Mouse (Mus musculus): ENCODE measurements around the gene Rbfox3. TPM values are rescaled to one million over a fixed set of nuclear protein-coding genes. Genes with fewer than 3 reads are reported as not detected.

Rbfox3 gene
- polyA plus RNA-seq, 1 experiment from 2014 or later = 32.0 TPM

DNA sequence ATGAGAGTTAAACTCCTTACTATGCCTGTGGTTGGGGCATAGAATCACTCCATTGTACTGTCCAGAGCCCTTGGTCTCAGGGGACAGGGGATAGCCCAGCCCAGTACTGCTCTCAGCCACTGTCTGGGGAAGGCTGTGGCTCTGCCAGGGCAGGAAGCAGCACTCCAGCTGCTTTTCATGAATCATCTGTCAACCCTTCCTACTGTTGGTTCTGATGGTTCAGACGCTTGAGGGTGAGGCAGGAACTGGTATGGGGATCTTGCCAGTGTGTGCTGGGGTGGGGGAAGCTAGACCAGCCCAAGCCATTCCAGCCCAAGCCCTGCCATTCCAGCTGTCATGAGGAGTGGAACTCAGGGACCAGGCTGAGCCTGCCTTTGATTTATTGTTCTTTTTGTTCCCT, 243.5 kb downstream of the Rbfox3 start:
- H3K4me1 ChIP-seq = peaks cover 15% of the 10 kb centered on the region
- H3K9ac ChIP-seq = no peak overlapping the region
- no peak overlapping the region for H3K27ac ChIP-seq
- 41% methylated on average over 1 of the region's 1 CpGs for WGBS
- no peak for ATAC-seq
- H3K27me3 ChIP-seq = no peaks in the 10 kb centered on the region
- no peak overlapping the region for H3K4me2 ChIP-seq
- H3K9me3 ChIP-seq (replicated peaks) = no peaks in the 10 kb centered on the region
- no peaks in the 10 kb centered on the region for H3K36me3 ChIP-seq (ENCODE audit: poor library complexity, severe bottlenecking)
- H3K4me3 ChIP-seq = no peak overlapping the region

DNA sequence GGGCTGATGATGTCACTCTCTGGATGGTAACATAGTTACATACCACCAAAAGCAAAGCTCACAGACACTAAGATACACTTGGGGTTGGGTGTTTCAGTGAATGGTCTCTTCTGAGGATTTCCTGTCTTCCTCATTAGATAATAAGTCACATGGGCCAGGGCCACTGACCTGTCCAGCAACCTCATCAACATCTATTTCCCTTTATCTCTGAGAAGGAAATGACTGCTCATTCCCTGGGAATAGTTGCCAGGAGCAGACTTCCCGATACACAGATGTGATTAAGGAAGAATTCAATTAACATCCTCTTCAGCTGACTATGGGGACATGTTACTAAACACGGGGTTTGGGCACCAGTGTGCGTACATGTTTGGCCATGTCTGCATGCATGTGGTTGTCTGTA, 245.2 kb downstream of the Rbfox3 start:
- Histone ChIP-seq H3K4me2 (no peak overlapping the region), H3K9me3 (replicated peaks) (no peaks in the 10 kb centered on the region), H3K27ac (0 out of 2 replicates have a peak overlapping the region, but pooled peaks have one; percentile 27), H3K9ac (no peak overlapping the region), H3K4me3 (no peak overlapping the region), H3K36me3 (ENCODE audit: poor library complexity, severe bottlenecking) (no peaks in the 10 kb centered on the region), H3K4me1 (peaks cover 24% of the 10 kb centered on the region), H3K27me3 (no peaks in the 10 kb centered on the region)
- ATAC-seq = no peak
- WGBS = 87% methylated on average over 3 of the region's 3 CpGs

DNA sequence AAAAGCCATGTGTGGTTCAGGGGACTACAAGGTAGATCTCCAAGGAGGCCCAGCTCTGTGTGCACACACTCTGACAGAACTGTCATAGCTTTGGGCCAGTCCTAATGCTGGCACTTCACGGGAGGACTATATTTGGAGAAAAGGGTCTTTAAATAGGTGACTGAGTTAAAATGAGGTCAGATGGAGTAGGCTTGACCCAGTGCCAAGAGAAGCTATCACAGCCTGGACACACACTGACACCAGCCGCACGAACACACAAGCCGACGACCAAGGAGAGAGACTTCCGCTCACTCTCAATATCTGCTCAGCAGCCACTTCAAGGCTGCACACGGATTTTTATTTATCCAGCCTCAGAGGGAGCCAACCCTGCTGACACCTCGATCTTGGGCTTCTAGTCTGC, 248.1 kb downstream of the Rbfox3 start:
- H3K27me3 ChIP-seq = 0 out of 2 replicates have a peak, but pooled peaks cover 7% of the 10 kb centered on the region
- no peaks in the 10 kb centered on the region for H3K9me3 ChIP-seq (replicated peaks)
- no peak for ATAC-seq
- peaks cover 18% of the 10 kb centered on the region; the same call in 1 of the 2 replicates for H3K4me1 ChIP-seq
- H3K4me2 ChIP-seq = no peak overlapping the region
- WGBS = 80% methylated on average over 8 of the region's 8 CpGs
- H3K27ac ChIP-seq = no peak overlapping the region
- no peak overlapping the region for H3K9ac ChIP-seq
- H3K36me3 ChIP-seq (ENCODE audit: poor library complexity, severe bottlenecking) = no peaks in the 10 kb centered on the region
- H3K4me3 ChIP-seq = no peak overlapping the region

DNA sequence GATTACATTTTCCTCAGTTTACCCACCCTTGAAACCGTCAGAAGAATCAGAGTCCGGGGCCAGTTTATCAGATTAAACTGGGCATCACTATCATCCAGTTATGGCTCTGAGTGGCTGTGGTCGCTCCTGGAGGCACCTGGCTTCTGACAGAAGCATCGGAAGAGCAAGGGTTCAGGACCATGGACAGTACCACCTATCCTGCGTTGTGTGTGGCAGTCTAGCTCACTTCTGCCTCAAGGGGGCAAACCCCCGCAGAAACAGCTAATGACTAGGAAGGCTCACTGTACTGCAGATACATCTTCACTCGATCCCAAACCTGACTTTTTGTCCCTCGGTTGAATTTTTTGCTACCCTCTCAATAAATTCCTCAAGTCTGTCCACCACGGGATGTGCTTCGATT, 252.1 kb downstream of the Rbfox3 start:
- 19% methylated on average over 10 of the region's 10 CpGs for WGBS
- H3K4me3 ChIP-seq = no peak overlapping the region
- ATAC-seq = no peak
- H3K27me3 ChIP-seq = 0 out of 2 replicates have a peak, but pooled peaks cover 7% of the 10 kb centered on the region
- H3K4me2 ChIP-seq = no peak overlapping the region
- peaks cover 20% of the 10 kb centered on the region; the same call in 1 of the 2 replicates for H3K4me1 ChIP-seq
- no peaks in the 10 kb centered on the region for H3K9me3 ChIP-seq (replicated peaks)
- H3K36me3 ChIP-seq (ENCODE audit: poor library complexity, severe bottlenecking) = no peaks in the 10 kb centered on the region
- no peak overlapping the region for H3K27ac ChIP-seq
- H3K9ac ChIP-seq = no peak overlapping the region

DNA sequence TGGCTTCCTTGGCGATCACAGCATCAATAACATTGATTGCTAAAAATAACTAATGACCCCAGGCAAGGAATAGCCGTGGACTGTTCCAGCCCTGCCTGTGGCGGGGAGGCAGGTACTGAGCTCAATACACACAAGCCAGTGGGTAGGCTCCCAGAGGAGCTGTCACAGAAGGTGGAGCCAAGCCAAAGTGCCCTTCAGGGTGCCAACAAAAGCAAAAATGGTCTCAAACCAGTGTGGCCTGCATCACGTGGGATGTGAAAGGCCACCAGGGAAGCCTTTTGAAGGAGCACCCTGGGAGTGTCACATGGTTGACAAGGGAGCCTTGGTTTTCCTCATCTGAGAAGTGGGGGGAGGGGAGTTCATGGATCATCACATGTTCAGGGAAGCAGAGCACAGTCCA, 255.6 kb downstream of the Rbfox3 start:
- no peak overlapping the region for H3K4me3 ChIP-seq
- H3K27ac ChIP-seq = no peak overlapping the region
- H3K36me3 ChIP-seq (ENCODE audit: poor library complexity, severe bottlenecking) = no peaks in the 10 kb centered on the region
- WGBS = 63% methylated on average over 4 of the region's 4 CpGs
- no peak overlapping the region for H3K9ac ChIP-seq
- ATAC-seq = no peak
- no peaks in the 10 kb centered on the region for H3K9me3 ChIP-seq (replicated peaks)
- no peak overlapping the region for H3K4me2 ChIP-seq
- 0 out of 2 replicates have a peak, but pooled peaks cover 7% of the 10 kb centered on the region for H3K27me3 ChIP-seq
- peaks cover 23% of the 10 kb centered on the region for H3K4me1 ChIP-seq

DNA sequence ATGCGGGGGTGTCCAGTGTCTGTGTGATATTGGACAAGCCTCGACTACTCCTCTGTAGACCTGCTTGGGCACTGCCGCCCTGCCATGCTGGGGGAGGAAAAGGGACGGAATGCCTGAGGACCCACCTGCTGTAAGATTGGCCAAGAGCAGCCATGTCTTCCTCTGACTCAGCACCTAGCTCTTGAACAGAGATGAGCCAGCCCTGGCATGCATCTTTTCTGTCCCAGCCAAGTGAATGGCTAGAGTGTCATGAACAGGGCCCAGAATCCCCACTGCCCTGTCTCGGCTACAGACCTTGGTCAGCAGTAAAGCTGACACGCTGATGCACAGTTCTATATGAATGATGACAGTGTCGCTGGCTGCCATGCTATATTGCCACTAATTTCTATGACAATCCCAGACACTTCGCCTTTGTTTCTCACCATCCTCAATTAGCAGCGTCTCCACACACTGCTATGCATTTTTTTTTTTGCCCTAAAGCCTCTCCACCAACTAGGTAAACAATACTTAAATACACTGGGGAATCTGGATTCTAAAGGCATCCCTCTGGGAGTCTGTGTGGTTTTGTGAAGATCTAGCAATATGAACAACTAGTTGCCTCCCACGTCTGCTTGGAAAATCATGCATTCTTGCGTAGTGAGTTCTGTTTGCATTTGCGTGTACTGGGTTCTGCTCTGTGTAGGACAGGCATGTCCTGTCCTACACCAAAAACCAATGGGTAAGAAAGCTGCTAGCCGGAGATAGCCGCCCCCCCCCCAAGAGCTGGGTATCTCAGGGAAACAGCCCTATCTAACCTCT, 257.7 kb downstream of the Rbfox3 start:
- H3K4me3 ChIP-seq = no peak overlapping the region
- H3K9ac ChIP-seq = no peak overlapping the region
- H3K9me3 ChIP-seq (replicated peaks) = no peaks in the 10 kb centered on the region
- ATAC-seq = no peak
- no peaks in the 10 kb centered on the region for H3K27me3 ChIP-seq
- 88% methylated on average over 14 of the region's 14 CpGs for WGBS
- no peaks in the 10 kb centered on the region for H3K36me3 ChIP-seq (ENCODE audit: poor library complexity, severe bottlenecking)
- no peak overlapping the region for H3K27ac ChIP-seq
- peaks cover 23% of the 10 kb centered on the region for H3K4me1 ChIP-seq
- no peak overlapping the region for H3K4me2 ChIP-seq

DNA sequence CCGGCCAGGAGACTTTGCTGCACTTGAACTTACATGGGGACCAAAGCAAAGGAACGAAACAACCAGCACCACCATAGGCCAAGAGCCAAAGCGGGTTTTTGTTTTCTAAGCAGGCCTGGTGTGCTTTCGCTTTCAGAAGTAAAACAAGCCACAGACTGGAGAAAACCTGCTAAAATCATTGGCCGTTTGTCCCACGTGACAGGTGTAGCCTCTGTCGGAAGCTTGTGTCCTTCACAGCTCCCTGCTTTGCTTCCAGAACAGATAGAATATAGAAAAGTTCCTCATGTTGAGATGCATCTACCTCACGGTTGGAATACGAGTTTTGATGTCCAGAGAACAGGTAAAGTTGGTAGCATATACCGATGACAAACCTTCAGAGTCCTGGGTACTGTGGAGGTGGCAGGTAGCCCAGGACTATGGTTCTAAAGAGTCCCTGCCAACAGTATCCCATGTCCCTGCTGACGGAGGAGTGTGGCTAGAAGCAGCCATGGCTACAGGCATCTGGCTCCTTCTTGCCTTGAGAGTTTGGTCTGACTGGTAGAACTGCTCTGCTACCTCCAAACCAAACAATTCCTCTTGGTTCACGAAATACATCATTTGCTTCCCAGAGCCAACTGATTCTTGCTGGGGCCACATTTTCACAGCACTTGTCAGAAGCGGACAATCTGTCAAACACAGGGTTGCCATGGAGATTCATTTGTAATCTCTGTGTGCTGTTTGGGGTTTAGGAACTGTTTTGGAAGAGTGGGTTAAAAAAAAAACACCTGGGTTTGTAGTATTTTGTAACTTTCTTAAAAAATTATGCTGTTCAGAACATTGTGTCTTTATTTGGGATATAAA, 258.8 kb downstream of the Rbfox3 start:
- Histone ChIP-seq H3K9me3 (replicated peaks) (no peaks in the 10 kb centered on the region), H3K4me2 (no peak overlapping the region), H3K9ac (no peak overlapping the region), H3K27ac (no peak overlapping the region), H3K4me1 (peaks cover 16% of the 10 kb centered on the region), H3K27me3 (no peaks in the 10 kb centered on the region), H3K36me3 (ENCODE audit: poor library complexity, severe bottlenecking) (no peaks in the 10 kb centered on the region), H3K4me3 (no peak overlapping the region)
- ATAC-seq = no peak
- WGBS = 85% methylated on average over 13 of the region's 13 CpGs

DNA sequence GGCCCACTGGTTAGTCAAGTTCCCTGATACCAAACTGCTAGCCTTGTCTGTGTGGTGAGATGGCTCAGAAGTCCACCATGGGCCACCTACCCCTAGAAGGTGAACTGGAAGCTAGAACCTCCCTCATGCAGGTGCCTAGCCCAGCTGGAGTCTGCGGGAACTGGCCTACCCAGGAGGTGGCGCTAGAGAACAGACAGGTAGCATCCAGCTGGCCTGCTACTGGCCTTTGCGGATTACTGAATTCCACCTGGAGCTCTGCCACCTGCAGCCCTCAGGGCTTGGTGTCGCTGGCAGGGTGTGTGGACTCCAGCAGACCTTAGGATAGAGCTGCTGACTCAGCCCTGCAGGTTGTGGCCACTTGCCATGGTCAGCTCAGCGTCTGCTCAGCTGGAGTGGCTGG, 263.0 kb downstream of the Rbfox3 start:
- H3K4me2 ChIP-seq = no peak overlapping the region
- WGBS = 21% methylated on average over 5 of the region's 5 CpGs
- H3K27me3 ChIP-seq = no peaks in the 10 kb centered on the region
- H3K27ac ChIP-seq = no peak overlapping the region
- no peak overlapping the region for H3K4me3 ChIP-seq
- no peaks in the 10 kb centered on the region; the same call in 1 of the 2 replicates for H3K9me3 ChIP-seq (replicated peaks)
- H3K4me1 ChIP-seq = peaks cover 12% of the 10 kb centered on the region
- ATAC-seq = no peak
- H3K9ac ChIP-seq = no peak overlapping the region
- no peaks in the 10 kb centered on the region for H3K36me3 ChIP-seq (ENCODE audit: poor library complexity, severe bottlenecking)

DNA sequence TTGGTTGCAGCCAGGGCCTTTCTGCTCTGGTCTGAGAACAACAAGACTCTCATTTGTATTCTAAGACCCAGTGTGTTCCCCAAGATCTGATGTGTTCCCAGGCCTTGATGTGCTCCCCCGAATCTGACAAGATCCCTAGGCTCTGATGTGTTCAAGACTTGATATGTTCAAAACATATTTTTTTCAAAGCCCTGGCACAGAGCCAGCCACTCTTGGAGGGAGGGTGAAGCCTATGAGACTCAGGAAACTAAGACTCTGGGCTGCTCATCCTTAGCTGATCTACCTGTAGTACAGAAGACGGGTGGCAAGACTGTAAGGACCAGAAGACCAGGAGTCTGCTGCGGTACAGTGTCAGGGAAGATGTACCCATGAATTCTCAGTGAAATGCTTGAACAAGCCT, 264.5 kb downstream of the Rbfox3 start:
- no peaks in the 10 kb centered on the region; the same call in 1 of the 2 replicates for H3K9me3 ChIP-seq (replicated peaks)
- H3K4me3 ChIP-seq = no peak overlapping the region
- peaks cover 10% of the 10 kb centered on the region for H3K4me1 ChIP-seq
- no peak overlapping the region for H3K4me2 ChIP-seq
- H3K9ac ChIP-seq = no peak overlapping the region
- H3K27me3 ChIP-seq = no peaks in the 10 kb centered on the region
- no peak overlapping the region for H3K27ac ChIP-seq
- H3K36me3 ChIP-seq (ENCODE audit: poor library complexity, severe bottlenecking) = no peaks in the 10 kb centered on the region
- WGBS = 85% methylated on average over 3 of the region's 3 CpGs
- ATAC-seq = no peak

DNA sequence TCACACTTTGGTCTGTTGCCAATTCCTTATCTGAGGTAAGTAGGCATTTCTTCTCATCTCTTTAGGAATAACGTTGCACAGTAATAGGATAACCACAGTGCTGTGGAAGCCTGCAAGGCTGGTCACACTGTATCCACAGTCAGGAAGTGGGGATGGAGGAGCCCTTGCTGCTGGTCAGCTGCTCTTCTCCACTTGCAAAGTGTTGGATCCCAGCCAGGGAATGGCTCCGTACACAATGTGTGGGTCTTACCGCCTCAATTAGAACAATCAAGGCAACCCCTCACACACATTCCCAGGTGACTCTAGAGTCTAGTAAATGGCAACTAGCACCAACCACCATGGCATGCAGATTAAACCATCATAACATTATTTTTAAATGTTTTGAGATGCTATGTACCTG, 266.2 kb downstream of the Rbfox3 start:
- ATAC-seq = no peak
- Histone ChIP-seq H3K4me3 (no peak overlapping the region), H3K27ac (no peak overlapping the region), H3K4me1 (no peaks in the 10 kb centered on the region), H3K27me3 (no peaks in the 10 kb centered on the region), H3K4me2 (no peak overlapping the region), H3K36me3 (ENCODE audit: poor library complexity, severe bottlenecking) (no peaks in the 10 kb centered on the region), H3K9me3 (replicated peaks) (peaks cover 2% of the 10 kb centered on the region; the same call in 1 of the 2 replicates), H3K9ac (no peak overlapping the region)
- 82% methylated on average over 3 of the region's 3 CpGs for WGBS

DNA sequence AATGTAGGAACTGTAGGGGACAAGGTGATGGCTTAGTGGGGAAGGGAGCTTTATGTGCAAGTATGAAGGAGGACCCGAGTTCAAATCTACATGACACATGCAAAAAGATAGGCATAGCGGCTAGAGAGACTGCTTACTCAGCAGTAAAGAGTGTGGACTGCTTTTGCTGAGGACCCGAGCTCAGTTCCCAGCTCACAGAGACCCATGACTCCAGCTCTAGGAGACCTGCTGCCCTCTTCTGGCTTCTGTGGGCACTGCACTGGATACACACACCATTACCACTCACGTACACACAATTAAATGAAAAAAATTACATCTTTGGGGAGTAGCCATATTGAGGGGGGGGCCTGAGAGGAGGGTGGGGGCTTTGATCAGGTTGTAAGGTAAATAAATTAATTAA, 270.7 kb downstream of the Rbfox3 start:
- Histone ChIP-seq H3K27ac (no peak overlapping the region), H3K4me2 (no peak overlapping the region), H3K9ac (no peak overlapping the region), H3K27me3 (no peaks in the 10 kb centered on the region), H3K36me3 (ENCODE audit: poor library complexity, severe bottlenecking) (no peaks in the 10 kb centered on the region), H3K9me3 (replicated peaks) (peaks cover 2% of the 10 kb centered on the region; the same call in 1 of the 2 replicates), H3K4me3 (no peak overlapping the region), H3K4me1 (no peaks in the 10 kb centered on the region)
- no peak for ATAC-seq
- 88% methylated on average over 4 of the region's 4 CpGs for WGBS

DNA sequence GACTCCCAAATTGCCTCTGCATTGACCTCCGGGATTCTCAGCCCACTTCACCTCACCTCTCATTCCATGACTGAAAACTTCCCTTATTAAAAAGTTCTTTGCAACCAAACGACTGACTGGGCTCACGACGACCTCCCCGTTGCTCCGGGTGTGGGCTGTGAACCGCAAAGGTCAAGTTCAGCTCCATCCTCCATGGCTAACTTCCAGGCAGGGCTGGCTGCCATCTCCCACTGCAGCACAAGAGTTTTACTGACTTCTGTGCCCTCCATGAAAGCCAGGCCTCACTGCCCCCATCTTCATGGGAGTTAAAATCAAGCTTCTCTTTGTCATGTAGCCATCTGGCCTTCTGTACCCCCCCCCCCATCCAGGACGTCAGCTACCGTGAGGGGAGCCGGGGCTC, 273.7 kb downstream of the Rbfox3 start:
- H3K9ac ChIP-seq = no peak overlapping the region
- no peaks in the 10 kb centered on the region for H3K27me3 ChIP-seq
- H3K4me2 ChIP-seq = no peak overlapping the region
- 0 out of 2 replicates have a peak, but pooled peaks cover 2% of the 10 kb centered on the region for H3K9me3 ChIP-seq (replicated peaks)
- H3K4me3 ChIP-seq = no peak overlapping the region
- no peaks in the 10 kb centered on the region for H3K4me1 ChIP-seq
- 80% methylated on average over 10 of the region's 10 CpGs for WGBS
- no peak for ATAC-seq
- no peaks in the 10 kb centered on the region for H3K36me3 ChIP-seq (ENCODE audit: poor library complexity, severe bottlenecking)
- H3K27ac ChIP-seq = 0 out of 2 replicates have a peak overlapping the region, but pooled peaks have one; percentile 19
